Mouse (Mus musculus): ENCODE data around the gene Per2.

DNA sequence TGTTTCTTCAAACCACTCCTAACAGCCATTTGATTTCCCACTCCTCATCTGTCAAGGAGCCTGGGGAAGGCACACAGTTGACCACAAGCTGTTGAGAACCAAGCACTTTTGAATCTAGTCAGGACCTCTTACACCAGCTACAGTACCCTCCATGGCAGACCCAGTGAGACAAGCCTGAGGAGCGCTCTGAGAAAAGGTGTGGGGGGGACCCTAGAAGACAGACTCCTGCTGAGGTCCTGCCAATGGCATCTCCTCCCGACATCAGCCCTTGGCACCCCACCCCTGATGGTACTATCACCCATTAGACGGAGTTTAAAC lies 22.1 kb downstream of the Per2 start:
- TF ChIP-seq GATA1 (IDR thresholded peaks at IDR 0.05; ENCODE audit: low read length) (no peak), TAL1 (IDR thresholded peaks at IDR 0.05; ENCODE audit: low read length) (no peak)
